Mouse (Mus musculus) intestine, embryonic 14.5 days (tissue): ENCODE measurements around the gene Tff1. TPM values are rescaled to one million over a fixed set of nuclear protein-coding genes. Genes with fewer than 3 reads are reported as not detected.
A peak's percentile ranks its signal among the peaks of the same experiment; 100 is the strongest.

Source experiments
- ATAC-seq: fragments of 200-750 bp; cut with Nextera tagmentation; replicated peaks from 2 replicates; pipeline ENCODE4 v1.8.0; 2017; ENCODE audit warnings: low read depth, moderate number of reproducible peaks, moderate TSS enrichment, moderate library complexity; ENCODE audit not compliant: low FRiP score, low TSS enrichment
- DNase-seq: peaks from one replicate; pipeline ENCODE4 v3.0.0-alpha.2; 2018; ENCODE audit warnings: low spot score
- H3K27ac ChIP-seq: fragments of 300-500 bp; sonication (generic); 2 replicates; pipeline ENCODE4 v1.5.1; 2014; ENCODE audit warnings: low read depth, mild to moderate bottlenecking, control low read depth
- H3K27me3 ChIP-seq: fragments of 300-500 bp; sonication (generic); replicated peaks from 2 replicates; pipeline ENCODE4 v1.6.1; 2014; ENCODE audit warnings: low read length, control low read depth; ENCODE audit not compliant: control insufficient read depth, insufficient read depth
- H3K36me3 ChIP-seq: fragments of 300-500 bp; sonication (generic); 2 replicates; pipeline ENCODE4 v1.6.1; 2014; ENCODE audit warnings: low read length, control low read depth; ENCODE audit not compliant: control insufficient read depth, insufficient read depth
- H3K4me1 ChIP-seq: fragments of 300-500 bp; sonication (generic); replicated peaks from 2 replicates; pipeline ENCODE4 v1.6.1; 2014; ENCODE audit warnings: low read length, control low read depth, mixed read lengths; ENCODE audit not compliant: control insufficient read depth, insufficient read depth
- H3K4me2 ChIP-seq: fragments of 300-500 bp; sonication (generic); 2 replicates; pipeline ENCODE4 v1.6.1; 2014; ENCODE audit warnings: low read length
- H3K4me3 ChIP-seq: fragments of 300-500 bp; sonication (generic); 2 replicates; pipeline ENCODE4 v1.5.1; 2014; ENCODE audit warnings: low read depth, low read length, control low read depth, mixed read lengths
- H3K9ac ChIP-seq: fragments of 300-500 bp; sonication (generic); 2 replicates; pipeline ENCODE4 v1.6.1; 2014; ENCODE audit warnings: mild to moderate bottlenecking, low read length
- H3K9me3 ChIP-seq: fragments of 300-500 bp; sonication (generic); 2 replicates; pipeline ENCODE4 v1.6.1; 2016; ENCODE audit warnings: low read length, control low read depth; ENCODE audit not compliant: control insufficient read depth
- WGBS: fragments of 180-500 bp; shearing (Covaris S2); extraction: QIAGEN DNeasy Blood & Tissue Kit; methylation state at CpG from one replicate; pipeline ENCODE4 v1.1.7; 2014; 5-methylcytosine and 5-hydroxymethylcytosine counted together
- polyA plus RNA-seq: library from polyadenylated mRNA; unstranded; fragments of >200 nt; fragmentation: Nextera tagmentation; extraction: Ambion mirVana; gene quantifications from 2 replicates; pipeline ENCODE4 v1.2.1, GENCODE M21; 2014

The Tff1 gene
- polyA plus RNA-seq, 1 experiment from 2014 or later, result 12.7 TPM

DNA sequence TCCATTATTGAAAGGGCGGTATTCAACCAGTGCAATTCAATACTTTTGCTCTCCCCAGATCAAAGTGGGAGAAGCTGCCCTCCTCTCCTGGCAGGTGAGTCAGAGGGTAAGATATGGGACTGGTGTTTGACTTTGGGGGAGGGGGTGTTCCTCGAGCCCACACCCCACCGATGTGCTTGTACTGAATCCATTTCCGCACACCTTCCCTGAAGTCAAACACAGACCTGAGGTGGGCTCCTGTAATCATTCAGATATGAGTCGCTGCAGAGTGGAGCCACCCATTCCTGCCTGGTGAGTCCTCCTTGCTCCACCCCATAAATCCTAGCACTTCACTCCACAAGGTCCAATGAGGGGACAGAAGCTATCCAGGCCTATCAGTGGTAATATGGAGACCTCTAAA lies 4.7 kb upstream of the Tff1 start:
- Histone ChIP-seq H3K27ac (peak overlapping the region; percentile 62), H3K36me3 (no peaks in the 10 kb centered on the region)

DNA sequence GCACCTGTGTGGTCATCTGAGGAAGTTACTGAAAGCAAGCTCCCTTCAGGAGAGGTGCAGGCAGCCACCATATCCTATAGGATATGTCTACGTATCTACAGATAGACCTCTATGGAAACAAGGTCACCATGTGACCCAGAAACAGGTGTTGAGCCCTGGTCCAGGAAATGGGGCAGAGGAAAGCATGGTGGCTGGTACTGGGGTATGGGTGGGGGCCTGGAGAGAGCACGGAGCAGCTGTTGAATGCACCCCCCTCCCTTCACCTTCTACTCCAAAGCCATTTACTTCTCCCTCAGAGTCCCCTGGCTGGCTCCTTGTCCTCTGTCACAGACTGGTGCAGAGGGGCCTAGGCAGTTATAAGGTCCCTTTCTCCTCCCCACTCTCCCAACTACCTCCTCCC lies 1.3 kb downstream of the Tff1 start:
- 75% methylated on average over 2 of the region's 2 CpGs for WGBS
- H3K27me3 ChIP-seq, result no peaks in the 10 kb centered on the region
- no peaks in the 10 kb centered on the region for H3K36me3 ChIP-seq
- H3K9ac ChIP-seq, result no peak overlapping the region
- H3K4me2 ChIP-seq, result no peak overlapping the region
- 0 out of 2 replicates have a peak, but pooled peaks cover 4% of the 10 kb centered on the region for H3K9me3 ChIP-seq
- DNase-seq (no peak), ATAC-seq (no peak)
- H3K4me3 ChIP-seq, result no peak overlapping the region
- no peaks in the 10 kb centered on the region; the same call in 1 of the 2 replicates for H3K4me1 ChIP-seq
- H3K27ac ChIP-seq, result no peak overlapping the region

More for the DNA sequence above, 4.7 kb upstream of the Tff1 start:
- Histone ChIP-seq H3K9me3 (no peaks in the 10 kb centered on the region), H3K4me2 (no peak overlapping the region), H3K9ac (no peak overlapping the region), H3K4me3 (no peak overlapping the region), H3K4me1 (no peaks in the 10 kb centered on the region; the same call in 1 of the 2 replicates), H3K27me3 (no peaks in the 10 kb centered on the region)
- ATAC-seq (peak; percentile 82), DNase-seq (no peak)
- 81% methylated on average over 5 of the region's 5 CpGs for WGBS

DNA sequence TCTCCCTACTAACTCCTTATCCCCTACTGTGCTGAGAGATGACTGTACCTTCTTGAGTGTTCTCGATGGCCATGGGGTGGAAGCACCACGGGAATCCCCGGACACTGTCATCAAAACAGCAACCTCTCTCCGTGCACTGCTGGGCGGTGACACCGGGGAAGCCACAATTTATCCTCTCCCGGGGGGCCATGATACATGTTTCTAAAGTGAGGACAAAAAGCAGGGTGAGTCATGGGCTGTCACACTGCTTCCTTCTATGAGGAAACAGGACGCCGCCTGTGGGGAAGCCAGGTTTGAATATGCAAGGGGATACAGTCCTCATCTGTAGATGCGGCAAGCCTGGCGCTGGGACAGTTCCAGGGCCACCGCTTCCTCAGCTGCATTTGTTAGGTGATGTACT lies 2.5 kb downstream of the Tff1 start:
- no peaks in the 10 kb centered on the region for H3K27me3 ChIP-seq
- H3K27ac ChIP-seq, result no peak overlapping the region
- no peak for ATAC-seq
- H3K9me3 ChIP-seq, result 0 out of 2 replicates have a peak, but pooled peaks cover 4% of the 10 kb centered on the region
- no peaks in the 10 kb centered on the region for H3K36me3 ChIP-seq
- no peak overlapping the region for H3K4me3 ChIP-seq
- H3K4me2 ChIP-seq, result no peak overlapping the region
- no peak overlapping the region for H3K9ac ChIP-seq
- WGBS, result 89% methylated on average over 12 of the region's 12 CpGs
- H3K4me1 ChIP-seq, result no peaks in the 10 kb centered on the region
- DNase-seq, result no peak

DNA sequence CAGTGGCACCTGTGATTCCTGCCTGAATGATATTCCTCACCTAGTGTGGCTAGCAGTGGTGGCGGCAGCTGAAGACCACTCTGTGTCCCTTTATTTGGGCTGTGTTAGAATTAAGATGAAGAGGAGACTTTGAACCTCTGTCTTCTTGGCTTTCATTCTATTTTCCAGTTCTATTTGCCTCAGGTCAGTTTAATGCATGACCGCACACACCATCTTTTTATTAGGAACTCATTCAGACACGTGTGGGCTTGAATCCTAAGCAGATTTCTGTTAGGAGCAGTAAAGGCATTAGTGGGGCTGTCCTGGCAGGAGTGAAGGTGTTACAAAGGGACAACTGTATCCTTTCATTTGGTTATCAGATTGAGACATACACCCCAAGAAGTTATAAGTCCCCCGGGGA lies 4.8 kb downstream of the Tff1 start:
- H3K4me3 ChIP-seq, result no peak overlapping the region
- DNase-seq (no peak), ATAC-seq (no peak)
- H3K4me1 ChIP-seq, result 0 out of 2 replicates have a peak, but pooled peaks cover 4% of the 10 kb centered on the region
- H3K4me2 ChIP-seq, result no peak overlapping the region
- 83% methylated on average over 4 of the region's 4 CpGs for WGBS
- H3K36me3 ChIP-seq, result no peaks in the 10 kb centered on the region
- H3K27ac ChIP-seq, result no peak overlapping the region
- H3K9ac ChIP-seq, result no peak overlapping the region
- 0 out of 2 replicates have a peak, but pooled peaks cover 4% of the 10 kb centered on the region for H3K9me3 ChIP-seq
- H3K27me3 ChIP-seq, result no peaks in the 10 kb centered on the region

DNA sequence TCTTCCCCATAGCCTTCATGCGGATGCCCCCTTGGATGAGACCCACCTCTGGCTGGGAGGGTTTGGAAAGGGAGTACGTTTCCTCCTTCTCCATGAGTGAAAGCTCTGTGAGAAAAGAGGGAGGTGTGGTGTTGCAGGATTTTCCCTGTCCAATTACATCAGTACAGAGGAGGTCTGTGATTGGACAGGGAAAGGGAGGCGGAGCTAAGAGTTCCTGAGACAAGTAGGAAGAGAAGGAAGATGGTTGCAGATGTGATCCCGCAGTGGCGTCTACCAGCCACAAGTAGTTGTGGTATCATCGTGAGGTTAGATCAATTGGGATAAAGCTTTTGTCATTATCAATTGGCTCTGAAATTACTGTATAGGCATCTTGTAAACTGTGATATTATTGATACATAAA lies 7.2 kb downstream of the Tff1 start:
- Histone ChIP-seq H3K27ac (no peak overlapping the region), H3K27me3 (no peaks in the 10 kb centered on the region), H3K4me2 (no peak overlapping the region), H3K4me1 (0 out of 2 replicates have a peak, but pooled peaks cover 4% of the 10 kb centered on the region), H3K9ac (no peak overlapping the region), H3K4me3 (no peak overlapping the region), H3K9me3 (0 out of 2 replicates have a peak, but pooled peaks cover 4% of the 10 kb centered on the region), H3K36me3 (no peaks in the 10 kb centered on the region)
- DNase-seq (no peak), ATAC-seq (no peak)
- WGBS, result 72% methylated on average over 6 of the region's 6 CpGs

DNA sequence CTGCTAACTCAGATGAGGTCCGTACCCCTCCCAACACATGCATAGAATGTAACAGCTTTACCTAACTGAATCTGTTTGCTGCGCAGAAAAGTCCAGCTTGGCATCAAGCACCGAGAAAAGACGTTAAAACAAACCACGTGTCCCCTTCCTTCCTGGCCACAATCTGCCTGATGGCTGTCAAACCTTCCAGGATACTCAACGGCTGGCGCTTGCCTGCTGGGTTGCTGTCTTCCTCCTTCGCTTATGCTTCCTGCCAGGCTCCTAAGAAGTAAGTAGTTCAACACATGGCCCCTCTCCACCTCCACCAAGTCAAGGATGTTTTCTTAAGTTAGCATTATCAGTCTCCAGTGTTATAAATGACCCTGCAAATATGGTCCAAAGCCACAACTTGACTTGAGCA lies 11.3 kb downstream of the Tff1 start:
- WGBS, result 62% methylated on average over 8 of the region's 8 CpGs
- no peak overlapping the region for H3K9ac ChIP-seq
- ATAC-seq (no peak), DNase-seq (no peak)
- H3K4me3 ChIP-seq, result no peak overlapping the region
- no peaks in the 10 kb centered on the region for H3K27me3 ChIP-seq
- no peak overlapping the region for H3K27ac ChIP-seq
- no peaks in the 10 kb centered on the region for H3K36me3 ChIP-seq
- H3K4me2 ChIP-seq, result no peak overlapping the region
- H3K9me3 ChIP-seq, result 0 out of 2 replicates have a peak, but pooled peaks cover 2% of the 10 kb centered on the region
- 0 out of 2 replicates have a peak, but pooled peaks cover 4% of the 10 kb centered on the region for H3K4me1 ChIP-seq

DNA sequence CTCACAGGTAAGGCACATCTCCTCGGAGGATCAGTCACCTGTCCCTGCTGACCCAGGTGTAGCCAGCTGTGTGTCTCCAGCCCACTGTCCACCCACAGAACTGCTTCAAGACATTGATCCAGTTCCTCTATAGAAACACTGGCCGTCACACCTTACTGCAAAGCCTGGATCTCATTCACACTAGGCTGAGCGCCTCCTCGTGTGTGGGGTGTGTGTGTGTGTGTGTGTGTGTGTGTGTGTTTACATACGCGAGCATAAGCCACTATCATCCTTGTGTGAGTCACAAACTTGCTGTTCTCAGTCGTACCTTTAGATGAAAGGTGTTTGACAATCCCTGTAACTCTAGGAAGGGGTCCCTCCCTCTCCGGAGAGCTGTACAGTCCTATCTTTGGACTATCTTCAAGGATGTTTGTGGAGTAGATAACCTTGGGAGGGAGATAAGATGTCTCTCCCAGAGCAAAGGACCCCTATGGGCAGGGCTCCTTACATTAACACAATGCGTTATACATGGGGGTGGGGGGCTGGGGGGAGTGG lies 12.0 kb downstream of the Tff1 start:
- Histone ChIP-seq H3K4me3 (no peak overlapping the region), H3K36me3 (no peaks in the 10 kb centered on the region), H3K9ac (no peak overlapping the region), H3K27me3 (no peaks in the 10 kb centered on the region), H3K27ac (0 out of 2 replicates have a peak overlapping the region, but pooled peaks have one; percentile 2), H3K4me1 (0 out of 2 replicates have a peak, but pooled peaks cover 4% of the 10 kb centered on the region), H3K4me2 (no peak overlapping the region), H3K9me3 (0 out of 2 replicates have a peak, but pooled peaks cover 2% of the 10 kb centered on the region)
- ATAC-seq, result peak; percentile 66; the same call in 1 of the 2 replicates
- no peak for DNase-seq
- 64% methylated on average over 9 of the region's 9 CpGs for WGBS

DNA sequence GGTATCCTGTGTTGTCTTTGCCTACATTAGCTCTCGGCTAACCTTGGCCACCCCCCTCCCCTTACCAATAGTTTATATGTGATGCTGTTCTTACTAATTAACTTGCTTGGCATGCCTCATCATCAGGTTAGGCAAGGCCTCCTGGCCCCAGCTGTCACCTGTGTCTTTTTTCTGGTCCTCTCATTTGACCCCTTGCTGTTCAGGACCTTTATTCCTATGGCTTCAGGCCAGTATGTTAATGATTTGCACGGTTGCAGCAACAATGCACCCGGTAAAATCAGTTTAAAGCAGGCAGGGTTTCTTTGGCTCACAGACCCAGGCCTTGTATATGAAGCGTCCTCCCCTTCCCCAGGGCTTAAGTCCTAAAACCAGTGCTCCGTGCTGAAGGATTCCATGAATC lies 12.6 kb downstream of the Tff1 start:
- 56% methylated on average over 5 of the region's 5 CpGs for WGBS
- no peak for ATAC-seq
- Histone ChIP-seq H3K27me3 (no peaks in the 10 kb centered on the region), H3K4me2 (no peak overlapping the region), H3K4me3 (no peak overlapping the region), H3K27ac (0 out of 2 replicates have a peak overlapping the region, but pooled peaks have one; percentile 2), H3K9ac (no peak overlapping the region), H3K36me3 (no peaks in the 10 kb centered on the region), H3K9me3 (0 out of 2 replicates have a peak, but pooled peaks cover 2% of the 10 kb centered on the region), H3K4me1 (0 out of 2 replicates have a peak, but pooled peaks cover 4% of the 10 kb centered on the region)
- DNase-seq, result no peak

DNA sequence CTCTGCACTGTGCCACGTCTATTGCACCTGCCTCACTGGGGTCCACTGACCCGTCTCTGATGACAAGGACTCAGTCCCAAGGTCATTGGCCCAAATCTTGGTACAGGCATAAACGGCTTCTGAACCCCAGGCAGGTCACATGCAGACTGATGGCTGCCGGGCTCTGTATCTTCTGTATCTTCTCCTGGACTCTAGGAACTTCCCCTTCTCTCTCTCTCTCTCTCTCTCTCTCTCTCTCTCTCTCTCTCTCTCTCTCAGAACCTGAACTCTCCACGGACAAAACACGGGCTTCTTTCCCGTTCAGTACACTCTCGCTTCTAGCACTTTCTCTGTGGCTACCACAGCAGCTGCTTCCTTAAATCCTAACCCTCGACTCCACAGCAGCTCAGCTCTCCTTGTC lies 19.1 kb downstream of the Tff1 start:
- WGBS, result 80% methylated on average over 9 of the region's 9 CpGs
- no peak for ATAC-seq
- DNase-seq, result no peak
- Histone ChIP-seq H3K27me3 (no peaks in the 10 kb centered on the region), H3K4me1 (peaks cover 5% of the 10 kb centered on the region; the same call in 1 of the 2 replicates), H3K9me3 (peaks cover 5% of the 10 kb centered on the region; the same call in 1 of the 2 replicates), H3K27ac (no peak overlapping the region), H3K4me2 (no peak overlapping the region), H3K4me3 (no peak overlapping the region), H3K36me3 (no peaks in the 10 kb centered on the region), H3K9ac (no peak overlapping the region)
